Mouse (Mus musculus) hindbrain, embryonic 16.5 days (tissue): ENCODE results near the gene Unc79. TPM values are rescaled to one million over a fixed set of nuclear protein-coding genes. Genes with fewer than 3 reads are reported as not detected.

ENCODE experiments used
- ATAC-seq: fragments of 200-750 bp; cut with Nextera tagmentation; 2 replicates; pipeline ENCODE4 v1.8.0; 2017; ENCODE audit warnings: moderate TSS enrichment, moderate library complexity
- H3K27ac ChIP-seq: fragments of 300-500 bp; sonication (generic); 2 replicates; pipeline ENCODE4 v1.5.1; 2014; ENCODE audit warnings: low read depth, mild to moderate bottlenecking, control low read depth, low read length, moderate library complexity
- H3K27me3 ChIP-seq: fragments of 300-500 bp; sonication (generic); replicated peaks from 2 replicates; pipeline ENCODE4 v1.6.1; 2014; ENCODE audit warnings: low read length; ENCODE audit not compliant: control insufficient read depth, insufficient read depth
- H3K36me3 ChIP-seq: fragments of 300-500 bp; sonication (generic); 2 replicates; pipeline ENCODE4 v1.6.1; 2014; ENCODE audit warnings: mild to moderate bottlenecking, low read length, moderate library complexity, mixed read lengths; ENCODE audit not compliant: control insufficient read depth, insufficient read depth
- H3K4me1 ChIP-seq: fragments of 300-500 bp; sonication (generic); 2 replicates; pipeline ENCODE4 v1.6.1; 2014; ENCODE audit warnings: low read depth, low read length; ENCODE audit not compliant: control insufficient read depth, insufficient read depth
- H3K4me2 ChIP-seq: fragments of 300-500 bp; sonication (generic); 2 replicates; pipeline ENCODE4 v1.6.1; 2014; ENCODE audit warnings: mild to moderate bottlenecking, low read length, control low read depth, moderate library complexity
- H3K4me3 ChIP-seq: fragments of 300-500 bp; sonication (generic); 2 replicates; pipeline ENCODE4 v1.5.1; 2014; ENCODE audit warnings: mild to moderate bottlenecking, low read length, control low read depth, moderate library complexity
- H3K9ac ChIP-seq: fragments of 300-500 bp; sonication (generic); 2 replicates; pipeline ENCODE4 v1.6.1; 2014; ENCODE audit warnings: low read depth, mild to moderate bottlenecking, control low read depth, low read length, moderate library complexity
- H3K9me3 ChIP-seq: fragments of 300-500 bp; sonication (generic); 2 replicates; pipeline ENCODE4 v1.6.1; 2014; ENCODE audit warnings: mild to moderate bottlenecking, low read length, moderate library complexity; ENCODE audit not compliant: control insufficient read depth
- WGBS: fragments of 180-500 bp; shearing (Covaris S2); extraction: QIAGEN DNeasy Blood & Tissue Kit; methylation state at CpG from one replicate; pipeline ENCODE4 v1.1.7; 2014; 5-methylcytosine and 5-hydroxymethylcytosine counted together
- polyA plus RNA-seq: library from polyadenylated mRNA; unstranded; fragments of >200 nt; fragmentation: Nextera tagmentation; extraction: Ambion mirVana; gene quantifications from 2 replicates; pipeline ENCODE4 v1.2.1, GENCODE M21; 2015

Gene Unc79
- polyA plus RNA-seq, 1 experiment from 2014 or later: 6.2 TPM

DNA sequence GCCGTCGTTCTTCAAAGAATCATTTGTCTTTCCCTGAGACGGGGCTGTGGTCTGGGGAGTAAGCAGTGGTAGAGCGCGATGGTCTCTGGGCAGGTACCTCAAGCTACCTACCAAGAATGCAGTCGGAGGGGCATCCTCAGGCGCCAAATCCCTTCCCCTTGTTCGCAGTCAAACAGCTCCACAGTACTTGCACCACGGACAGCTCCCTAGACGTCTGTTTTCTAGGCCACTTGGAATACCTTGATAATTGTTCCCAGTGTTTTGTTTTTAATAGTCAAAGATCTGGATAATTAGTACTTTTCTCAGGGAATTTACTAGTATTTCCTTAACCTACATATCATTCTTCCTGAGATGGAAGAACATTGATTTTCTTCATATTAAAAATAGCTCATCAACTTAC is 833 bp upstream of the Unc79 start:
- no peak for ATAC-seq
- Histone ChIP-seq H3K27me3 (no peaks in the 10 kb centered on the region), H3K27ac (no peak overlapping the region), H3K4me3 (peak overlapping the region; percentile 81), H3K4me1 (peaks cover 14% of the 10 kb centered on the region), H3K36me3 (no peaks in the 10 kb centered on the region), H3K9me3 (0 out of 2 replicates have a peak, but pooled peaks cover 2% of the 10 kb centered on the region), H3K4me2 (peak overlapping the region; percentile 57), H3K9ac (no peak overlapping the region)
- WGBS: 25% methylated on average over 10 of the region's 10 CpGs

DNA sequence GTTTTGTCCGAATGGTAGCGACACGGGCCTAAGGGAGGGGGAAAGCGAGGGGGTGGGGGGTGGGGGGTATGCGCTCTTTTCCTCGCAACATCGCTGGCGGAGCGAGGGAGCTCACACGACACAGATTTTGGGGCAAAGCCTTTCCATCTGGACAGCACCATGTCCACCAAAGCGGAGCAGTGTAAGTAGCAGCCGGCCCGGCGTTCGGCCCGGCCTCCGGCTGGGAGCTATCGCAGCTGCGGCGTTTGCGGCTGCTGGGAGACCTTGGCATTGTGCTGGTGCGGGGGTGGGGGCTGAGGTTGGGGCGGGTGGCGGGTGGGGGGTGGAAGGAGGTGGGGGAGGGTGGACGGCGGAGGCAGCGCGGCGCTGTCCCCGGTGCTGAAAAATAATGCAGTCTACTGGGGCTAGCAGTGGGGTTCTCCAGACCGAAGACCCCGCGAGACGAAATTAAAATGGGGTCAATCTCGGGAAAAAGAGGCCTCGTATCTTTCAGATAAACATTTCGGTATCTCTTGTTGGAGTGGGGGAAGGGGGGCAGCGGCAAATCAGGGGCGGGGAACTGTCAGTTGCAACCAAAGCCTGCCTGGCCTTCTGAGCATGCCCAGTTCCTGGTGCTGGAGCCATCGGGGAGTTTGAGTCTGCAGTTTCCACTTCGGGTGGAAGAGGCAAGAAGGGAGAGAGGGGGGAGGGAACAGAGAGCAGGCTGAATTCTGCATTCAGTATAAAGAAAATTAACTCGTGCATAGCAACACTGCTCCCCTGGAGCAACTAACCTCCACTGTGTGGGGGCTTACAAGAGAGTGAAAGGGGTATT is 943 bp downstream of the Unc79 start:
- Histone ChIP-seq H3K4me1 (peaks cover 14% of the 10 kb centered on the region), H3K4me3 (peak overlapping the region; percentile 81), H3K9ac (peak overlapping the region; percentile 84), H3K9me3 (no peaks in the 10 kb centered on the region), H3K27ac (peak overlapping the region; percentile 99), H3K36me3 (no peaks in the 10 kb centered on the region), H3K4me2 (peak overlapping the region; percentile 57), H3K27me3 (no peaks in the 10 kb centered on the region)
- peak; percentile 83 for ATAC-seq
- WGBS: under 1% methylated on average over 42 of the region's 42 CpGs

DNA sequence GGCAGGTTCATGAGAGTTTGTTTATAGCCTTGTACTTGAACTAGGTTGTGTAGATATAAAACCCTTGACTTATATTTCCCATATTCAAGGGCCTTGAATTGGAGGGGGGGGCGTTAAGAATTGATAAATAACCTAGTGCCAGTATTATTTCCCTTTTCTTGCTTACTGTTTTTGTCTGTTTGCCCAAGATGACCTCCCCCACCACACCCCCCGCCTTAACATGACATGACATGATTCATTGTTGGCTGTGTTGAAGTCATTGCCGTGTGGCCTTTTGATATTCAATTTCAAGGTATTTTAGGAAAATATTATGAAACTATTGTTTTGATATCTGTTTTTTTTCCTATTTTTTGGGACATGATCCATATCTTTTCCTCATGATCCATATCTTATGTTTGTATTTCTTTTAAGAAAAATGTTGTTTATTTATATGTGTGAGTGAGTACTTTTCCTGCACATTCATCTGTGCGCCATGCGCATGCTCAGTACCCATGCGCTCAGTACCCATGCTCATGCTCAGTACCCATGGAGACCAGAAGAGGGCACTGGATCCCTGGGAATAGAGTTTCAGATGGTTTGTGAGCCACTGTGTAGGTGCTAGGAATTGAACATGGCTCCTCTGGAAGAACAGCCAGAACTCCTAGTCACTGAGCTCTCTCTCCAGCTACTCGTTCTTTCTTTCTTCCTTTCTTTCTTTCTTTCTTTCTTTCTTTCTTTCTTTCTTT is 11.6 kb downstream of the Unc79 start:
- no peak for ATAC-seq
- no peak overlapping the region for H3K4me2 ChIP-seq
- H3K27ac ChIP-seq: no peak overlapping the region
- no peaks in the 10 kb centered on the region for H3K36me3 ChIP-seq
- no peak overlapping the region for H3K9ac ChIP-seq
- H3K4me3 ChIP-seq: no peak overlapping the region
- no peaks in the 10 kb centered on the region for H3K9me3 ChIP-seq
- WGBS: 91% methylated on average over 7 of the region's 7 CpGs
- H3K27me3 ChIP-seq: no peaks in the 10 kb centered on the region
- H3K4me1 ChIP-seq: no peaks in the 10 kb centered on the region

DNA sequence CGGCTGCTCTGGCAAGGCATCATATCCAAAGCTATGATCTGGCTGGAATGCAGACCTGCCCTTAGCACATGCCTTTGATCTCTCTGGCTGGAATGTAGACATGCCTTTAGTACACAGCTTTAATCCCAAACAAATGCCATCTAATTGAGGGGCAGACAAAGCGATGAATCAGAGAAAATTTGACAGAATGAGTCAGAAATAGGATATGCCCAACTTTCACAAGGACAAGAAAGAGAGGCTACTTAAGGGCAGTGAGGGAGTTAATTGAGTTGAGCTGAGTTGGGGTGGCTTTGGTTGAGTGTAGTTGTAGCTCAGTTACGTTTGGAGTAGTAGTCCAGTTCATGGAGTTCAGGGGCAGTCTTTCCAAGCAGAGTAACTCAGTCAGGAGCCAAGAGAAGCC is 12.4 kb downstream of the Unc79 start:
- Histone ChIP-seq H3K4me2 (no peak overlapping the region), H3K4me3 (no peak overlapping the region), H3K9me3 (no peaks in the 10 kb centered on the region), H3K4me1 (no peaks in the 10 kb centered on the region), H3K9ac (no peak overlapping the region), H3K36me3 (no peaks in the 10 kb centered on the region), H3K27ac (no peak overlapping the region), H3K27me3 (no peaks in the 10 kb centered on the region)
- ATAC-seq: no peak
- WGBS: 74% methylated on average over 3 of the region's 3 CpGs

DNA sequence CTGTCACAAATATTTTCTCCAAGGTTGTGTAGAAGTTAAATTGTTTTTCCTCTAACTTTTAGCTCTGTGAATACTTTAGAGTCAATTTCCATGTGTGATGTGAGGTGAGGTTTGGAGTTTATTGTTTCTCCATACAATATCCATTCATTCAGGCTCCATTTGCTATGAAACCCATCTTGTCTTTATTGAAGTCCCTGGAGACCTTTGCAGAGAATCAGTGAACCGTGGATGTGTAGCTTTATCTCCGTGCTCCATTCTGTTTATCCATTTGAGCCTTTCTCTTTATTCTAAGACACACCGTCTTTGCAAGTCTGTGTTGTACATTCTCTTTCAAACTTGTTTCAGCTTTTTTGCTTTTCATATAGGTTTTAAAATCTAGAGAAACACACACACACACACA is 15.8 kb downstream of the Unc79 start:
- Histone ChIP-seq H3K9me3 (no peaks in the 10 kb centered on the region), H3K36me3 (no peaks in the 10 kb centered on the region), H3K4me1 (no peaks in the 10 kb centered on the region; the same call in 1 of the 2 replicates), H3K27ac (no peak overlapping the region), H3K9ac (no peak overlapping the region), H3K4me2 (no peak overlapping the region), H3K4me3 (no peak overlapping the region), H3K27me3 (no peaks in the 10 kb centered on the region)
- 5% methylated on average over 3 of the region's 3 CpGs for WGBS
- no peak for ATAC-seq

DNA sequence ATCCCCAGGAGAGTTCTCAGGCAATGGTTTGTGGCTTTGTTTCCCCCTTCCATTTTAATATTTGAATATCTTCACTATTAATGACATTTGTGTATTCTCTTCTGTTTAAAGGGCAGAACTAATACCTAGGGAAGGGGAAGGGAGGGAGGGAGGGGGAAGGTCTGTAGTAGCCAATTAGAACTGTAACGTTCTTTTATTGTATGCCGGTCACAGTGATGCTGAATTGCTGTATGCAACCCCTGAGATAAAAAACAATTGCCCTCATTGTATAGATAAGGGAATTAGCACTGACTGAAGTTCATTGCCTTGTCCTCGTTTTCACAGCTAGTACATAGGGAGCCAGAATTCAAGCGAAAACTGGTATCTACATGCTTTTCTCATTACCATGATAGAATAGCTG is 31.9 kb downstream of the Unc79 start:
- Histone ChIP-seq H3K36me3 (no peaks in the 10 kb centered on the region), H3K27me3 (no peaks in the 10 kb centered on the region), H3K27ac (no peak overlapping the region), H3K9me3 (no peaks in the 10 kb centered on the region), H3K4me3 (no peak overlapping the region), H3K4me1 (peaks cover 15% of the 10 kb centered on the region), H3K4me2 (no peak overlapping the region), H3K9ac (no peak overlapping the region)
- ATAC-seq: no peak
- WGBS: 27% methylated on average over 4 of the region's 4 CpGs

DNA sequence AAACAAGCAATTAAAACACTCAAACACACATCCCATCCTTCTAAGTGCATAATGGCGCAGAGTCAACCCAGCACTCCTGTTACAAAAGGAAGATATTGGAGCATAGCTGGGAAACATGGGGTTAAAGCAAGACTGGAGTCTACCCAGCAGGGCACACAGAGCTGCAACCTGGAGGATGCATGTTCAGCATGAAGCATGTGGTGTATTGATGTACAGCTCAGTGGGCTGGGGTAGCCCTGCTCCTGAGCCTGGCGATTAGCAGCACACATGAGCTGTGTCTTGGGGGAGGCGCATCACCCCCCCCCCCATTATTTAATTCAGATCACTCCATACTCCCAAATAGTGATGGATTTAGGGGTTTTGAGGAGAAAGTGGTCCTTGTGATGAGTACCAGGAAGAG is 32.9 kb downstream of the Unc79 start:
- Histone ChIP-seq H3K4me2 (no peak overlapping the region), H3K4me1 (peaks cover 15% of the 10 kb centered on the region), H3K4me3 (no peak overlapping the region), H3K9me3 (no peaks in the 10 kb centered on the region), H3K27me3 (no peaks in the 10 kb centered on the region), H3K9ac (no peak overlapping the region), H3K27ac (no peak overlapping the region), H3K36me3 (no peaks in the 10 kb centered on the region)
- 78% methylated on average over 3 of the region's 3 CpGs for WGBS
- ATAC-seq: peak; percentile 65; the same call in 1 of the 2 replicates

DNA sequence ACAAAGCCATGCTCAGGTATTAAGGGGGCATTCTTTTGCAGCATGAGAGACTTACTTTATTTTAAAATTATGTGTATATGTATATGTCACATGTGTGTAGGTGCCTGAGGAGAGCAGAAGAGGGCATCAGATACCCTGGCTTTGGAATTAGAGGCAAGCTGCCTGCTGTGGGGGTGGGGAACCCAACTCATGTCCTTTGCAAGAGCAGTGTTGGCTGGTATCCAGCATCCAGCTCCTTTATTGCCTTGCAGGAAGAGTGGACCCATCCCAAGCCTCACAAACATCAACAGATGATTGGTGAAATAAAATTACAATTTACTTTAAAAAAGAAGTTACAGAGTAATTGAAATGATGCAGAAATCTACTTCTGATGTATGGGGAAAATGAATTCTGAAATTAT is 36.7 kb downstream of the Unc79 start:
- ATAC-seq: no peak
- no peak overlapping the region for H3K9ac ChIP-seq
- no peak overlapping the region for H3K27ac ChIP-seq
- H3K36me3 ChIP-seq: no peaks in the 10 kb centered on the region
- H3K4me2 ChIP-seq: no peak overlapping the region
- H3K4me1 ChIP-seq: peaks cover 12% of the 10 kb centered on the region
- no peak overlapping the region for H3K4me3 ChIP-seq
- H3K9me3 ChIP-seq: no peaks in the 10 kb centered on the region
- H3K27me3 ChIP-seq: no peaks in the 10 kb centered on the region

DNA sequence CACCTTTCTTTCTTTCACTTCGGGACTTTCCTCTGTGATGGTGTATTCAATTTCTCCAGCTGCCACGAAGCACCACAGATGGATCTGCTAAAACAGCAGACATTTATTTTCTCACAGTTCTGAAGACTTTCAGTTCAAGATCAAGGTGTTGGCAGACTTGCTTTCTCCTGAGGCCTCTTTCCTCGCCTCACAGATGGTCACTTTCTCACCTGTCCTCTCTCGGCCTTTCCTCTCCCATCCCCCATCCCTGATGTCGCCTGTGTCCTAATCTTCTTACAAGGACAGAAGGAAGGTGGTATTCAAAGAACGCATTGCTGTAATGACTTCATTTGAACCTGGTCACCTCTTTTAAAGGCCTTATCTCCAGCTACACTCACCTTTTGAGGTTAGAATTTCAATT is 39.1 kb downstream of the Unc79 start:
- Histone ChIP-seq H3K4me2 (no peak overlapping the region), H3K9me3 (no peaks in the 10 kb centered on the region), H3K36me3 (no peaks in the 10 kb centered on the region), H3K9ac (no peak overlapping the region), H3K27me3 (no peaks in the 10 kb centered on the region), H3K4me1 (no peaks in the 10 kb centered on the region), H3K27ac (no peak overlapping the region), H3K4me3 (no peak overlapping the region)
- ATAC-seq: no peak
- 83% methylated on average over 6 of the region's 6 CpGs for WGBS
